Mouse (Mus musculus): ENCODE results near the gene Arf4.

- TF ChIP-seq CTCF (IDR thresholded peaks at IDR 0.05; ENCODE audit: low read depth): no peak
- no peak for TF ChIP-seq EP300 (optimal IDR thresholded peaks at IDR 0.05)
These were observed 32.5 kb upstream of the Arf4 start for GRCm38 (mm10) chr14:26605354-26605753.

All from stomach, postnatal 0 days (tissue).